Mouse (Mus musculus): ENCODE measurements around the gene Lhfpl3.

Gene Lhfpl3

GRCm38 (mm10) chr5:22928746-22929145, 182.9 kb downstream of the Lhfpl3 start:
- no peak for DNase-seq

GRCm38 (mm10) chr5:22943306-22943705, 197.4 kb downstream of the Lhfpl3 start:
- DNase-seq, result no peak

GRCm38 (mm10) chr5:22963300-22963699, 217.4 kb downstream of the Lhfpl3 start:
- no peak for DNase-seq

GRCm38 (mm10) chr5:22986771-22987170, 240.9 kb downstream of the Lhfpl3 start:
- no peak for DNase-seq

- DNase-seq, result no peak
These were observed 254.0 kb downstream of the Lhfpl3 start for GRCm38 (mm10) chr5:22999811-23000210.

GRCm38 (mm10) chr5:23003123-23003797, 257.4 kb downstream of the Lhfpl3 start:
- no peak for DNase-seq

- DNase-seq, result no peak
These were observed 260.3 kb downstream of the Lhfpl3 start for GRCm38 (mm10) chr5:23006207-23006606.

- DNase-seq, result peak; percentile 15
These were observed 264.6 kb downstream of the Lhfpl3 start for GRCm38 (mm10) chr5:23010460-23010859.

GRCm38 (mm10) chr5:23013997-23014396, 268.1 kb downstream of the Lhfpl3 start:
- no peak for DNase-seq

GRCm38 (mm10) chr5:23015587-23016335, 269.9 kb downstream of the Lhfpl3 start:
- peak; percentile 23 for DNase-seq

GRCm38 (mm10) chr5:23034944-23035726, 289.3 kb downstream of the Lhfpl3 start:
- DNase-seq, result no peak

- no peak for DNase-seq
These were observed 289.8 kb downstream of the Lhfpl3 start for GRCm38 (mm10) chr5:23035727-23036029.

- no peak for DNase-seq
These were observed 294.6 kb downstream of the Lhfpl3 start for GRCm38 (mm10) chr5:23040429-23040828.

GRCm38 (mm10) chr5:23042862-23043261, 297.0 kb downstream of the Lhfpl3 start:
- DNase-seq, result no peak

GRCm38 (mm10) chr5:23049083-23049663, 303.3 kb downstream of the Lhfpl3 start:
- no peak for DNase-seq

GRCm38 (mm10) chr5:23051458-23051857, 305.6 kb downstream of the Lhfpl3 start:
- DNase-seq, result no peak

- DNase-seq, result no peak
These were observed 349.0 kb downstream of the Lhfpl3 start for GRCm38 (mm10) chr5:23094894-23095293.

- DNase-seq, result no peak
These were observed 360.7 kb downstream of the Lhfpl3 start for GRCm38 (mm10) chr5:23106536-23106935.

GRCm38 (mm10) chr5:23111307-23111706, 365.4 kb downstream of the Lhfpl3 start:
- no peak for DNase-seq

GRCm38 (mm10) chr5:23114249-23114648, 368.4 kb downstream of the Lhfpl3 start:
- DNase-seq, result no peak

- no peak for DNase-seq
These were observed 381.0 kb downstream of the Lhfpl3 start for GRCm38 (mm10) chr5:23126851-23127250.

- DNase-seq, result no peak
These were observed 394.5 kb downstream of the Lhfpl3 start for GRCm38 (mm10) chr5:23140183-23140921.

- DNase-seq, result no peak
These were observed 407.4 kb downstream of the Lhfpl3 start for GRCm38 (mm10) chr5:23153210-23153609.
